In genomic region chr7:138940256-138940611, GRCm38 (mm10) we compare ENCODE assay signal across 8 mouse cellular contexts. TPM values are rescaled to one million over a fixed set of nuclear protein-coding genes. Genes with fewer than 3 reads are reported as not detected.
DNase-seq lines count a peak whose midpoint lies in the region; ATAC-seq and TF ChIP-seq lines count a peak whose summit lies in the region.

No protein-coding gene starts in this region.

- TF ChIP-seq CTCF in lung, embryonic 14.5 days (IDR thresholded peaks at IDR 0.05; ENCODE audit: low read depth): no peak
- no peak for TF ChIP-seq CTCF in cortical plate, adult 2 months (IDR thresholded peaks at IDR 0.05; ENCODE audit: extremely low read depth, insufficient read depth, low read length)
- no peak for TF ChIP-seq CTCF in heart, postnatal 0 days (IDR thresholded peaks at IDR 0.05; ENCODE audit: low read depth)

- peaks cover 55% of the 10 kb centered on the region for H3K27me3 ChIP-seq in lung, embryonic 14.5 days (ENCODE audit: insufficient read depth, low read length)
- peaks cover 59% of the 10 kb centered on the region for H3K27me3 ChIP-seq in heart, postnatal 0 days (ENCODE audit: control insufficient read depth, insufficient read depth, low read length)

- DNase-seq in lung, embryonic 14.5 days: peak; percentile 35
- no peak for DNase-seq in lung, postnatal 36 days
- no peak for DNase-seq in heart, postnatal 0 days (ENCODE audit: low spot score)
- peak; percentile 79 to 82 for DNase-seq in left cerebral cortex, postnatal 10 days (ENCODE audit: extremely low spot score in 1 of 2, low spot score in 2 of 2)
- peak; percentile 40 for DNase-seq in neural tube, embryonic 10.5 days (ENCODE audit: extremely low spot score, low spot score)

- TF ChIP-seq EP300 in heart, postnatal 0 days (IDR thresholded peaks at IDR 0.05; ENCODE audit: low read depth): no peak

- TF ChIP-seq POLR2A in cortical plate, adult 2 months (IDR thresholded peaks at IDR 0.05; ENCODE audit: extremely low read depth, insufficient read depth, low read length): peak; percentile 75

- H3K36me3 ChIP-seq in lung, embryonic 14.5 days (ENCODE audit: insufficient read depth): no peaks in the 10 kb centered on the region
- no peaks in the 10 kb centered on the region for H3K36me3 ChIP-seq in heart, postnatal 0 days (replicated peaks; ENCODE audit: control insufficient read depth, insufficient read depth, low read length)

- WGBS in lung, embryonic 14.5 days: under 1% methylated on average over 17 of the region's 17 CpGs
- 2% methylated on average over 17 of the region's 17 CpGs for WGBS in heart, postnatal 0 days

- H3K4me2 ChIP-seq in lung, embryonic 14.5 days: peak overlapping the region; percentile 73
- H3K4me2 ChIP-seq in heart, postnatal 0 days (ENCODE audit: low read depth, low read length): peak overlapping the region; percentile 76

- H3K9ac ChIP-seq in lung, embryonic 14.5 days: peak overlapping the region; percentile 29; the same call in 1 of the 2 replicates
- H3K9ac ChIP-seq in heart, postnatal 0 days (replicated peaks; ENCODE audit: low read depth, low read length): no peak overlapping the region

- 0 out of 2 replicates have a peak, but pooled peaks cover 3% of the 10 kb centered on the region for H3K4me1 ChIP-seq in lung, embryonic 14.5 days (ENCODE audit: insufficient read depth)
- peaks cover 3% of the 10 kb centered on the region; the same call in 1 of the 2 replicates for H3K4me1 ChIP-seq in cortical plate, adult 2 months (ENCODE audit: control insufficient read depth, insufficient read depth, low read length)
- peaks cover 4% of the 10 kb centered on the region; the same call in 1 of the 2 replicates for H3K4me1 ChIP-seq in heart, postnatal 0 days (ENCODE audit: control insufficient read depth, insufficient read depth)

- H3K9me3 ChIP-seq in lung, embryonic 14.5 days (ENCODE audit: low read depth, low read length): no peaks in the 10 kb centered on the region
- H3K9me3 ChIP-seq in heart, postnatal 0 days (replicated peaks; ENCODE audit: control insufficient read depth, low read length): no peaks in the 10 kb centered on the region

- intact Hi-C loops in left cerebral cortex, postnatal 10 days (cut with DNase I): loop anchor here (5.0 kb wide), 1 partner anchor 67 kb away; no protein-coding TSS in a partner anchor

- ATAC-seq in lung, embryonic 14.5 days (ENCODE audit: insufficient read depth): no peak; the same call in 1 of the 2 replicates
- ATAC-seq in heart, postnatal 0 days (ENCODE audit: insufficient read depth, low read depth): 0 out of 2 replicates have a peak, but pooled peaks have one; percentile 33
- ATAC-seq in monocyte, adult 5-6 weeks (replicated peaks; ENCODE audit: insufficient number of reproducible peaks, low FRiP score, low TSS enrichment, poor library complexity, severe bottlenecking): no peak
- ATAC-seq in erythroid progenitor cell, adult 5-6 weeks (replicated peaks; ENCODE audit: low FRiP score, poor library complexity, severe bottlenecking): no peak

- no peak overlapping the region for H3K27ac ChIP-seq in lung, embryonic 14.5 days (ENCODE audit: low read depth)
- peak overlapping the region; percentile 99 for H3K27ac ChIP-seq in cortical plate, adult 2 months (ENCODE audit: insufficient read depth, low read length)
- H3K27ac ChIP-seq in heart, postnatal 0 days (ENCODE audit: low read depth): no peak overlapping the region

- H3K4me3 ChIP-seq in lung, embryonic 14.5 days (ENCODE audit: low read depth, low read length): peak overlapping the region; percentile 39
- peak overlapping the region; percentile 94 for H3K4me3 ChIP-seq in cortical plate, adult 2 months (ENCODE audit: insufficient read depth, low read length)
- H3K4me3 ChIP-seq in heart, postnatal 0 days (ENCODE audit: low read depth, low read length): peak overlapping the region; percentile 52

RNA-seq across cellular contexts. Expression of gene Jakmip3, which starts 0.3 kb away (rescaled TPM):
- not detected in 2 replicates for polyA plus RNA-seq in lung, embryonic 14.5 days (2014; fragmentation: Nextera tagmentation; extraction: Ambion mirVana)
- polyA plus RNA-seq in cortical plate, adult 2 months (2012; rRNA removed): 49.2 and 50.2 TPM in 2 replicates
- not detected in 2 replicates for total RNA-seq in heart, postnatal 0 days (2014; rRNA removed; ENCODE audit: low replicate concordance)
- not detected in 2 replicates for polyA plus RNA-seq in heart, postnatal 0 days (2015; fragmentation: Nextera tagmentation; extraction: Ambion mirVana)
- 10 to 100 TPM; 40.9 to 43.6 TPM for total RNA-seq in left cerebral cortex, postnatal 10 days (2021)
- not detected in 3 replicates for total RNA-seq in monocyte, adult 5-6 weeks (2017)
- total RNA-seq in erythroid progenitor cell, adult 5-6 weeks (2015; ENCODE audit: low replicate concordance): not detected in 2 replicates
- total RNA-seq in erythroid progenitor cell, adult 5-6 weeks (2017; ENCODE audit: low replicate concordance): not detected in 2 replicates

RNA-seq across cellular contexts. Expression of gene Bnip3, which starts 30.9 kb away (rescaled TPM):
- polyA plus RNA-seq in lung, embryonic 14.5 days (2014; fragmentation: Nextera tagmentation; extraction: Ambion mirVana): 76.5 and 94.8 TPM in 2 replicates
- polyA plus RNA-seq in cortical plate, adult 2 months (2012; rRNA removed): 99.4 and 105 TPM in 2 replicates
- 301 and 305 TPM in 2 replicates for total RNA-seq in heart, postnatal 0 days (2014; rRNA removed; ENCODE audit: low replicate concordance)
- polyA plus RNA-seq in heart, postnatal 0 days (2015; fragmentation: Nextera tagmentation; extraction: Ambion mirVana): 131 and 144 TPM in 2 replicates
- 100 to 1,000 TPM; 103 to 104 TPM for total RNA-seq in left cerebral cortex, postnatal 10 days (2021)
- 8.5 to 11.0 TPM (median 10.1 TPM) in 3 replicates for total RNA-seq in monocyte, adult 5-6 weeks (2017)
- total RNA-seq in erythroid progenitor cell, adult 5-6 weeks (2015; ENCODE audit: low replicate concordance): 0.72 and 9.2 TPM in 2 replicates
- 0.64 and 5.5 TPM in 2 replicates for total RNA-seq in erythroid progenitor cell, adult 5-6 weeks (2017; ENCODE audit: low replicate concordance)

Comparison
In these comparisons a context has a peak if more than half of its experiments do, and no peak if none do; other contexts are left out.
1. DNase-seq: peak in lung, embryonic 14.5 days (single experiment), left cerebral cortex, postnatal 10 days (2 of 2) and neural tube, embryonic 10.5 days (single experiment); none in lung, postnatal 36 days (single experiment) and heart, postnatal 0 days (single experiment).
2. H3K4me3 ChIP-seq: peak in every context shown above with its lines; median percentile 94 in cortical plate, adult 2 months; 52 in heart, postnatal 0 days; 39 in lung, embryonic 14.5 days.
3. RNA of gene Jakmip3, which starts 0.3 kb away (total RNA-seq): 40.9 to 43.6 TPM in left cerebral cortex, postnatal 10 days; not detected in heart, postnatal 0 days, not detected in monocyte, adult 5-6 weeks and not detected in erythroid progenitor cell, adult 5-6 weeks; every median in the first group is over 10 times any median in the second.